Mouse (Mus musculus): Measurements from ENCODE around the gene Ppt1.

Ppt1 gene

DNA sequence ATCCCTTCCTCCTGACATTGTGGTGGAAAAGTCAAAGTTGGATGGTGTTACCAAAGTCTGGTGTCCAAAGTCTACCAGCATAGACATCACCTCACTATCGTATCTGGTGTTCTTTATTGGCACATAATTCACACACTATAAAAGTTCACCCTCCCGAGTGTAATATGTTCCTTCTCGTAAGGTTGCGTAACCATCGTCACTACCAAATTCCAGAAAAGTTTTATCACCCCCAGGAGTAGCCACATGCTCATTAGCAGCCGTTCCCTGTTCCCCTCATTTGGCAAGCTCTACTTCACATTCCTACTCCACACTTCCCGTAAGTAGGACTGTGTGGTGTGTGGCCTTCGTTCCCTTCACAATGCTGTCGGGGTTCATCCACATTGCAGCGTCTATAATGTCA is 69.3 kb downstream of the Ppt1 start:
- peak; percentile 25 for DNase-seq (ENCODE audit: low read depth, low spot score)

Data from forelimb bud, embryonic 11.5 days (tissue).